Mouse (Mus musculus) midbrain, embryonic 10.5 days (tissue): Measurements from ENCODE around the gene Crabp2. TPM values are rescaled to one million over a fixed set of nuclear protein-coding genes. Genes with fewer than 3 reads are reported as not detected.
"Not testable (repeated sequence)": the region's sequence is repeated elsewhere in the genome, so short reads cannot be mapped to it uniquely, and the experiment has no call there.

Experiments
- DNase-seq: peaks from one replicate; pipeline ENCODE4 v3.0.0-alpha.2; 2017; ENCODE audit warnings: low spot score
- H3K27ac ChIP-seq: fragments of 300-500 bp; sonication (generic); replicated peaks from 2 replicates; pipeline ENCODE4 v1.5.1; 2016; ENCODE audit warnings: mild to moderate bottlenecking
- H3K27me3 ChIP-seq: fragments of 300-500 bp; sonication (generic); 2 replicates; pipeline ENCODE4 v1.6.1; 2016; ENCODE audit warnings: low read depth, mild to moderate bottlenecking; ENCODE audit not compliant: poor library complexity, severe bottlenecking
- H3K36me3 ChIP-seq: fragments of 300-500 bp; sonication (generic); 2 replicates; pipeline ENCODE4 v1.6.1; 2016; ENCODE audit warnings: mild to moderate bottlenecking, moderate library complexity
- H3K4me1 ChIP-seq: fragments of 300-500 bp; sonication (generic); 2 replicates; pipeline ENCODE4 v1.6.1; 2016
- H3K4me3 ChIP-seq: fragments of 300-500 bp; sonication (generic); 2 replicates; pipeline ENCODE4 v1.5.1; 2016; ENCODE audit warnings: mild to moderate bottlenecking, moderate library complexity
- H3K9me3 ChIP-seq: fragments of 300-500 bp; sonication (generic); replicated peaks from 2 replicates; pipeline ENCODE4 v1.6.1; 2016; ENCODE audit warnings: mild to moderate bottlenecking
- WGBS: fragments of 180-500 bp; shearing (Covaris S2); methylation state at CpG from one replicate; pipeline ENCODE4 v1.1.7; 2016; 5-methylcytosine and 5-hydroxymethylcytosine counted together
- polyA plus RNA-seq: library from polyadenylated mRNA; unstranded; fragments of >200 nt; fragmentation: Nextera tagmentation; extraction: Ambion mirVana; gene quantifications from 2 replicates; pipeline ENCODE4 v1.2.1, GENCODE M21; 2016

The Crabp2 gene
- polyA plus RNA-seq, result 562 and 684 TPM in 2 replicates

DNA sequence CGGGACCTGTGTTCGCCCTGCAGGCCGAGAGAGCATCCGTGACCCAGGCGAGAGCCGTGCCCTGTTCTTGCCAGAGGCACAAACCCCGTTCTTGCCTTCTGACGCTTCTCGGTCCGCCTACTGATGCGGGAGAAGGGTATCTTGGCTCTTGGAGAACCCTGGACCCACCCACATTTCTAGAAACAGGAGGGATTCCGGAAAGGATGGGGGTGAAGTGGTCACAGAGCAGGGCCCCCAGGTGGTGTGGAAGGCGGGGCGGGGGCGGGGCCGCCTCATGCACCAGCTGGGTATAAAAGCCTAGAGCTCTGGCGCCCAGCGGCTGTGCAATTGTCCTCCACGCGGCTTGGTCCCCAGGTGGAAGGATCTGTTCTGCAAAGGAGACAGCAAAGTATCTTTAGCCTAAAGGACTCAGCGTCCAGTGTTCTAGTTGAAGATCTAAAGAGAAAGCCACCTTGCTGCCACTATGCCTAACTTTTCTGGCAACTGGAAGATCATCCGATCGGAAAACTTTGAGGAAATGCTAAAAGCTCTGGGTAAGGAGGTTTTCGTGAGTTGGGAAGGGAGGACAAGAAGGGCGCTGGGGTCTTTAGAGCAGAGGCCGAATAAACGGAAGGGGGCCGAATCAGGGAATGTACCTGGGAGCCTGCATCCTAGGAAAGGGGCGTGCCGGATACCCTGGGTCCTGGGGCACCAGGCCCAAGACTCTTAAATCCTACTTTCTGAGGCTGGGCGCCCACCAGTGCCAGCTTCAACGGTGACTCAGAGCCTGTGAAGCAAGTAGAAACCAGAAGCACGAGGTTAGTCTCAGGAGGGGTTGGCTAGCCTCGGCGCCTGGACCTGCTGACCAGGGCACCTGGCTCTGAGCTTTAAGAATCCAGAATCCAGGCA lies at the start of gene Crabp2:
Gene Crabp2, plus strand, starts transcription at position 289 of the 888 bp plus-strand sequence.
- Histone ChIP-seq H3K27me3 (peaks cover 18% of the 10 kb centered on the region), H3K4me1 (peaks cover 100% of the 10 kb centered on the region), H3K4me3 (peak within 1 kb of the TSS; percentile 68), H3K9me3 (no peaks in the 10 kb centered on the region), H3K27ac (peak within 1 kb of the TSS; percentile 95), H3K36me3 (peaks cover 34% of the 10 kb centered on the region)
- WGBS, result under 1% methylated on average over 35 of the region's 35 CpGs
- DNase-seq, result peak; percentile 81

DNA sequence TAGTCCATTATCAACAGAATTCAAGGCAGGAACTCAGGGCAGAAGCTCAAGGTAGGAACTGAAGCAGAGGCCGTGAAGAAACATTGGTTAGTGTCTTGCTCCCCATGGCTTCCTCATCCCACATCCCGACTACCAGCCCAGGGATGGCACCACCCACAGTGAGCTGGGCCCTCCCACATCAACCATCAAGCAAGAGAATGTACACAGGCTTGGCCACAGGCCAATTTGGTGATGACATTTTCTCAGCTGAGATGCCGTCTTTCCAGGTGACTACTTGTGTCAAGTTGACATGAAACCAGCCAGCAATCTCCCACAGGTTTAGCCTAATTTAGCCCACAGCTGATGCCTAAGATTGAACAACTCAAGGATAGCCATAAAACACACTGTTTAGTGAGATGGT lies 49.2 kb upstream of the Crabp2 start:
- no peaks in the 10 kb centered on the region for H3K27me3 ChIP-seq
- no peak overlapping the region for H3K4me3 ChIP-seq
- peaks cover 3% of the 10 kb centered on the region; the same call in 1 of the 2 replicates for H3K4me1 ChIP-seq
- H3K27ac ChIP-seq, result no peak overlapping the region
- no peak for DNase-seq
- 71% methylated on average over 3 of the region's 3 CpGs for WGBS
- H3K36me3 ChIP-seq, result no peaks in the 10 kb centered on the region
- no peaks in the 10 kb centered on the region for H3K9me3 ChIP-seq

DNA sequence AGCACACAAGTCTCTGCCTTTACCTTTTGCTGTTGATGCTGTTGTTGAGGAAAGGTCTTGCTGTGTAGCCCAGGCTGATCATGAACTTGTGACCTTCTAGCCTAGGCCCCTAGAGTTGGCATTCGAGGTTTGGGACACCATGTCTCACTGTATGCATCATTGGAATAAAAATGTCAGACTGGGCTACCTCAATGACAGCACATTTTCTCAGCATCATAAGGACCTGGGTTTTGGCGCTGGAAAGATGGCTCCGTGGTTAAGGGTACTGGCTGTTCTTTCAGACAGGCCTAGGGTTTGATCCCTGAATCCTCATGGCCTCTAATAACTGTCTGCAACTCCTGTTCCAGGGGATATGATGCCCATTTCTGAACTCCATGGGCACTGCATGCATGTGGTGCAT lies 48.7 kb upstream of the Crabp2 start:
- Histone ChIP-seq H3K4me3 (no peak overlapping the region), H3K9me3 (no peaks in the 10 kb centered on the region), H3K4me1 (peaks cover 3% of the 10 kb centered on the region; the same call in 1 of the 2 replicates), H3K36me3 (no peaks in the 10 kb centered on the region), H3K27me3 (no peaks in the 10 kb centered on the region), H3K27ac (no peak overlapping the region)
- DNase-seq, result no peak
- WGBS, result 85% methylated on average over 3 of the region's 3 CpGs

DNA sequence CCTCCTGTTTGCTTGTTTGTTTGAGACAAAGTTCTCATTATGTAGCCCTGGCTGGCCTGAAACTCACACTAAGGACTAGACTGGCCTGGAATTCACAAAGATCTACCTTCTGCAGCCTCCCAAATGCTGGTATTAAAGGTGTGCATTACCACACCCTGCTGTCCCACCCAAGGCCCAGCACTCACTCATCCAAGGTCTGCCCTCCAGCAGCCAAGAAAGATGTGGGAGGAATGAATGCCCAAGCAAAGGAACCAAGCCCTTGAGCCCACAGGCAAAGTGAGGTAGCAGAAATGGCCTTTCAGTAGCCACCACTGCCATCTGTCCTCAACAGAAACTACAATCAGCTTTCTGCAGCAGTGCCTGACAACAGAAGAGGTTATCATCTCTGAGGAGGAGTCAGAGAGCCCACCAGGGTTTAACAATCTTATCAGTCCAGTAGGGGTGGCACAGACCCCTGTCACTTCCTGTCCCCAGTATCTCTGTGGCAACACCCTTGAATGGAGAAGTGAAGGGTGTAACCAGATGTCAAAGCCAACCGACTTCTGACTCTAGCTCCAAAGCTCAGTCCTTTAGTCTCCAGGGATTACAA lies 47.3 kb upstream of the Crabp2 start:
- 65% methylated on average over 1 of the region's 1 CpGs for WGBS
- H3K27me3 ChIP-seq, result no peaks in the 10 kb centered on the region
- no peaks in the 10 kb centered on the region for H3K9me3 ChIP-seq
- peak overlapping the region; percentile 3; the same call in 1 of the 2 replicates for H3K4me3 ChIP-seq
- H3K36me3 ChIP-seq, result no peaks in the 10 kb centered on the region
- peaks cover 8% of the 10 kb centered on the region; the same call in 1 of the 2 replicates for H3K4me1 ChIP-seq
- H3K27ac ChIP-seq, result peak overlapping the region; percentile 55
- DNase-seq, result no peak

DNA sequence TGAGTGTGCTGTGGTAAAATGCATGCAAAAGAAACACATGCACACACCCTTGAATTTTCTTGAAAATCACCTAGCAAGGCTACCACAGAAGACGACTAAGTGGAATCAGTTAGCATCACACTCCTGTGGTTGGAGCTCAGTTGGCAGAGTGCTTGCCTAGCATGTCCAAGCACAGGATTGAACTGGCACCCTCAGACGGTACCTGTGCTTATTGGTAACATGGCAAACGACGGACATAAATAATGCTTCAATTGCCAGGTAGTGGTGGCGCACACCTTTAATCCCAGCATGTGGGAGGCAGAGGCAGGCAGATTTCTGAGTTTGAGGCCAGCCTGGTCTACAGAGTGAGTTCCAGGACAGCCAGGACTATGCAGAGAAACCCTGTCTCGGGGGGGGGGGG lies 46.5 kb upstream of the Crabp2 start:
- not testable (repeated sequence) for H3K4me3 ChIP-seq, H3K9me3 ChIP-seq, H3K36me3 ChIP-seq, DNase-seq, H3K27ac ChIP-seq, H3K4me1 ChIP-seq, H3K27me3 ChIP-seq
- 78% methylated on average over 6 of the region's 6 CpGs for WGBS

DNA sequence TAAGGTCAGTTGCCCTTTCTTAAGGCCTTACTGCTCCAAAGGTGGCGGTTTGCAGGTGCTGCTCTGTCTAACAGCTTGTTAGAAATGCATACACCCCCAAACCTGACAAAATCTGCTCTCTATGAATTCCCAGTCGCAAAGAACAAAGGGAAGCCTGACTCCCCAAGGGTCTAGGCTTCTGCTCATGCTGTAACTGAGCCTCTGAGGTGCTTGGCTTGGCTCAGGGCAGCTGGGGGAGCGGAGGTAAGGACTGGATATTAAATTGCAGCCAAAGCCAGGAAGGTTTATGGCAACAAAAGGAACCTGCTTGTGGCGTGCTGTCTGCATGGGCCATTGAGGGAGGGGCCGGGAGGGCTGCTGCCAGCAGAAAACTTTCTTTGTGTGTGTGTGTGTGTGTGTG lies 44.6 kb upstream of the Crabp2 start:
- H3K4me3 ChIP-seq, result no peak overlapping the region
- 0 out of 2 replicates have a peak overlapping the region, but pooled peaks have one; percentile 38 for H3K27ac ChIP-seq
- peaks cover 27% of the 10 kb centered on the region for H3K4me1 ChIP-seq
- WGBS, result 55% methylated on average over 5 of the region's 5 CpGs
- H3K27me3 ChIP-seq, result no peaks in the 10 kb centered on the region
- no peaks in the 10 kb centered on the region for H3K9me3 ChIP-seq
- no peak for DNase-seq
- no peaks in the 10 kb centered on the region for H3K36me3 ChIP-seq

DNA sequence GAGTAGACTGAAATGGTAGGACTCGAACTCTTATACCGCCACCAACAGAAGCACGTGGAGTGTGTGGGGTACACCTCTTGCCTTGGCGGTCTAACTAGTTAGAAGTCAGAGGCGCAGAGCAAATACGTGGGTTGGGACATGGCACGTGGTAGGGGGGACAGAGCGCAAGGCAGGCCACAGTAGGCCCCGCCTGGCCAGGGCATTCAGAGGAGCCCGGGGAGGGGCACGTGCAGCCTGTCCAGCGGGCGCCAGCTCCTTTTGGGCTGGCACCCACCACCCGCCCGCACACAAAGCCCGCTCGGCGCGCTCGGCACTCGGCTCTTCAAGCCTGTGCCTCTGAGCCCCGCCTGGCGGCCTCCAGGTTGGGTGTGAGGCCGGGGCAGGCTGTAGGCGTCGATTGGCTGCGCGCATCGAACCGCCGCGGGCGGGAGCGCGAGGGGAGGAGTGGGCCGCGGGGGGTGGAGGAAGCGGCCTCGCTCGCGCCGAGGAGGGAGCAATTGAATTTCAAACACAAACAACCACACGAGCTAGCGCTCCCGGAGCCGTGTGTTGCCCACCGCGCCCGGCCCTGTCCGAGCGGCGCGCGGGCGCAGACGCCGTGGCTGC lies 42.5 kb upstream of the Crabp2 start, which contains the start of gene Hdgf:
Gene Hdgf, plus strand, starts transcription at position 442 of the 606 bp plus-strand sequence.
- no peaks in the 10 kb centered on the region; the same call in 1 of the 2 replicates for H3K36me3 ChIP-seq
- no peaks in the 10 kb centered on the region for H3K9me3 ChIP-seq
- H3K4me1 ChIP-seq, result peaks cover 49% of the 10 kb centered on the region
- no peaks in the 10 kb centered on the region for H3K27me3 ChIP-seq
- H3K27ac ChIP-seq, result peak within 1 kb of the TSS; percentile 96
- peak within 1 kb of the TSS; percentile 80 for H3K4me3 ChIP-seq
- DNase-seq, result peak; percentile 97
- 1% methylated on average over 56 of the region's 57 CpGs for WGBS

DNA sequence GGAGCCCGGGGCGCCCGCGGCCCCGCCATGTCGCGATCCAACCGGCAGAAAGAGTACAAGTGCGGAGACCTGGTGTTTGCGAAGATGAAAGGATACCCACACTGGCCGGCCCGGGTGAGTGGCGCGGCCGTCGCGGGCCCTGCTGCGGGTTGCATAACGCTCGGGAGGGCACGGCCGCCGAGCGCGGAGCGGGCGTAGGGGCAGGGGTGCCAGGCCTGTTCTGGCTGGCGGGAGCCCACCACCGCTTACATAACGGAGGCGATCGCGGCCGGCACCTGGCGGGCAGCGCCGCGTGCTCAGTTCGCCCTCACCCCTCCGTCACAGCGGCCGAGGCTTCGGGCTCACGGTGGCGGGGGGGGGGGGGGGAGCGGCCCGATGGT lies 41.9 kb upstream of the Crabp2 start:
- peak; percentile 63 for DNase-seq
- WGBS, result under 1% methylated on average over 44 of the region's 47 CpGs
- H3K9me3 ChIP-seq, result no peaks in the 10 kb centered on the region
- H3K36me3 ChIP-seq, result no peaks in the 10 kb centered on the region; the same call in 1 of the 2 replicates
- peak overlapping the region; percentile 80 for H3K4me3 ChIP-seq
- no peaks in the 10 kb centered on the region for H3K27me3 ChIP-seq
- peaks cover 55% of the 10 kb centered on the region for H3K4me1 ChIP-seq
- peak overlapping the region; percentile 96 for H3K27ac ChIP-seq

DNA sequence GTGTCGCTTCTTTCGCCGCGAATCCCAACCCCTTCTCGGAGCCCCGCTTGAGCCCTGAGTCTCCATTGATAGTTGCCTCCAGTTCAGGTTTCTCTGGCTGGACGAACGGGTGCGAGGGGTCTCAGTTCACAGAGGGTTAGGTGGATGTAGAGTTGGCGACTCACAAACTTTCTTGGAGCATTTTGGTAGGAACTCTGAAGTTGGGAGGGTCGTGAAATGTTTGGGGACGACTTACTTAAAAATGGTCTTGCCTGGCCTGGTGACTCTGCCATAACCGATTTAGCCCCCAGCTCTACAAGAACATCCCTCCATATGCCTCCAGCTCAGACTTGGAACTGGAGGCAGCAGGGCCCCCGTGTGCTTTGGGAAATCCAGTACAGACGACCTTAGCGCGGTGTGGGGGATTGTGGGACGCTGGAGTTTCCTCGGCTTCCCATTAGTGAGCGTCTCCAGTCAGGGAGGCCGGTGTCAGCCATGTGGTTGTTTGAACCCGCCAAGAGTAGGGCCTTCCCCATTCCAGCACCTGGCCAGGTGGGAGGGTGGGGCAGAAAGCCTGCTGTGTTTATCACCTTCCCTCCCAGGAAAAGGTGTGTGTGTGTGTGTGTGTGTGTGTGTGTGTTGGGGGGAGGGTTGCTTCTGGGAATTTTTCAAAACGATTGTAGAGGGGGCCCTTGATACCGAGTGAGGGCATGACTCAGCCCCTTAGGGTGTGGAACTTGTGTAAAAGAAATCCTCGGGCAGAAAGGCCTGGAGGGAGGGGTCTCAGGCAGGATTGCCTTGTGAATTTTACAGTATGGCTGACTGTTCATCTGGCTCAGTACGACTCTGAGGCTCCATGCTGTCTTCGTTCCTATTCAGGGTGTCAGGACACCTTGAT lies 41.2 kb upstream of the Crabp2 start:
- Histone ChIP-seq H3K4me1 (peaks cover 61% of the 10 kb centered on the region), H3K27me3 (no peaks in the 10 kb centered on the region), H3K36me3 (no peaks in the 10 kb centered on the region; the same call in 1 of the 2 replicates), H3K9me3 (no peaks in the 10 kb centered on the region), H3K27ac (peak overlapping the region; percentile 96), H3K4me3 (peak overlapping the region; percentile 80)
- peak; percentile 47 for DNase-seq
- under 1% methylated on average over 27 of the region's 27 CpGs for WGBS

DNA sequence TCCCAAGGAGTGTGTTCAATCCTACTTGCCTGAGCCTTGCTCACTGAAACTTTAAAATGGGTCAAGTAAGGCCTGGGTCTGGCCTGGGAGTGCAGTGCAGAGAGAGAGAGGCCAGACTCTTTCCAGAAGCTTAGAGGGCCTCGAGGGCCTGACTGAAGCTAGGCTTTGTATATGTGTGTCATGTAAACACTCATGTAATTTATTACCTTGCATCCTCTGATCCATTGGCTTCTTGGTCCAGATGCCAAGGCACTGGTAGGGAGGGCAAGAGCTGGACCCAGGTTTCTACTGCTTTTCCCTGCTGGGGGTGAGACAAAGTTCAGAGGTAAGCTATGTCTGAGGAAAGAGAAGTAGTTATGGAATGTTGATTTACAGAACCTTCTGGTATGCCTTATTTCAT lies 40.6 kb upstream of the Crabp2 start:
- Histone ChIP-seq H3K27ac (peak overlapping the region; percentile 96), H3K36me3 (peaks cover 4% of the 10 kb centered on the region), H3K27me3 (no peaks in the 10 kb centered on the region), H3K9me3 (no peaks in the 10 kb centered on the region), H3K4me1 (peaks cover 67% of the 10 kb centered on the region), H3K4me3 (peak overlapping the region; percentile 80)
- WGBS, result 10% methylated on average over 1 of the region's 1 CpGs
- no peak for DNase-seq

DNA sequence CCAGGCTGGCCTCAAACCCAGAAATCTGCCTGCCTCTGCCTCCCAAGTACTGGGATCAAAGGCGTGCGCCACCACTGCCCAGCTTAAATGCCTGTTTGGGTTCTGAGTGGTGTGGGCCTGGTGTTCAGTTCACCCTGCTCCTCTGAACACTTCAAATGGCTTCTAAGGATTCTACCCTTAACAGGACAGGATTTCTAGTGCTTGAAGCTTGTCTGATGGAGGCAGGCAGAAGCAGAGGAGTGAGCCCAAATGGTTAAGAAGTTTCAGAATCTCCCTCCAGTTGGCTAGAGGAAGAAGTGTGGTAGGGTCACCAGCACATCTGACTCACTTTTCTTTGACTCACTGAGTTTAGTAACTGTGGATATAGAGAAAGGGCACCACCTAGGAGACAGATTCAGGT lies 39.1 kb upstream of the Crabp2 start:
- peaks cover 65% of the 10 kb centered on the region for H3K4me1 ChIP-seq
- no peak for DNase-seq
- H3K9me3 ChIP-seq, result no peaks in the 10 kb centered on the region
- no peaks in the 10 kb centered on the region for H3K27me3 ChIP-seq
- peak overlapping the region; percentile 80 for H3K4me3 ChIP-seq
- H3K36me3 ChIP-seq, result peaks cover 19% of the 10 kb centered on the region
- peak overlapping the region; percentile 90 for H3K27ac ChIP-seq
- WGBS, result 85% methylated on average over 2 of the region's 2 CpGs

DNA sequence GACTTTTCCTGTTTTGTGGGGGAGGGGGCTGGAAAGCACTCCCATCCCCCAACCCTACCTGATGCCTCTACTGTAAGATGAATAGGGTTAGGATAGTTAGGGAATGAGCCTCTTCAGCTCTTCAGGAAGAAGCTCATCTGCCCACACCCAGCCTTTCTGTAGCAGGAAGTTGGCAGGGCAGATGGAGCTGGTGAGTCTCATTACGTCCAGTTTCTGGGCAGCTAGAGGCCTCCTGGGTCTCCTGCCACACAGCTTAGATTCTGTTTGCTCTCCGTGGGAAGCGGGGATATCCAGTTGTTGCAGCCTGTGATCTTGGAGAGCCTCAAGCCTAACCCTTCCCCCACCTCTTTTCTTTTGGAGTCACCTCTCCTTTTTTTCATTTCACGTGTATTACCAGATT lies 38.6 kb upstream of the Crabp2 start:
- Histone ChIP-seq H3K9me3 (no peaks in the 10 kb centered on the region), H3K36me3 (peaks cover 24% of the 10 kb centered on the region), H3K4me3 (peak overlapping the region; percentile 80), H3K27ac (peak overlapping the region; percentile 90), H3K4me1 (peaks cover 65% of the 10 kb centered on the region), H3K27me3 (no peaks in the 10 kb centered on the region)
- WGBS, result 2% methylated on average over 4 of the region's 4 CpGs
- no peak for DNase-seq
